Mouse (Mus musculus): ENCODE measurements around the gene Stat2. TPM values are rescaled to one million over a fixed set of nuclear protein-coding genes. Genes with fewer than 3 reads are reported as not detected.
A peak's percentile ranks its signal among the peaks of the same experiment; 100 is the strongest.

The Stat2 gene
- polyA plus RNA-seq (2014; fragmentation: Nextera tagmentation; extraction: Ambion mirVana), result 15.4 and 17.3 TPM in 2 replicates

DNA sequence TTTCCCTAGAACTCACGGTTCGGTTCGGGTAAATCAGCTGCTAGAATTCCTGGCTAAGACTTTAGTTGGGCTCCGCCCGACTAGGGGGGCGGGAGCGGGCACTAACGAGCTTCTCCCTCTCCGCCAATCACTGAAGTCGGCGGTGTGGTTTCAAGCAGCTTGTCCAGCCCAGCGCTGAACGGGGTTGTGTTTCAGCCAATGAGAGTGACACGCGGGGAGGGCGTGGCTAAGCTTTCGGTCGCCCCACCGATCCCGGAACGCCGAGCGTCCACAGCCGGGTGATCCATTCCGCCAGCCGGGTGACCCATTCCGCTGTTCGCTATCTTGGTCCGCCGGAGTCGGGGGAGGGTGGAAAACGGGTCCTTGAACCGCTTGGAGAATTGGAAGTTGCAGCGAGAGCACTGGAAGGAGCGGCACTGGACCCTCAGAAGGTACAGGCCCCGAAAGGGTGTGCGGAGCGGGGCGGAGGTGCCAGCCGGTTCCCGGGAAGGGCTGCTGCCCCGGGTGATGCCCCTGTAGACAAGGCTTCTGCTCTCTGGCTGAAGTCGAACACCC lies at the start of gene Stat2:
Gene Stat2 (plus strand): TSS at position 273 of the 555 bp plus-strand sequence.
- WGBS, result under 1% methylated on average over 42 of the region's 43 CpGs
- peak; percentile 99 for ATAC-seq (ENCODE audit: low FRiP score)
- H3K4me2 ChIP-seq (replicated peaks; ENCODE audit: low read depth, low read length), result peak within 1 kb of the TSS; percentile 63

DNA sequence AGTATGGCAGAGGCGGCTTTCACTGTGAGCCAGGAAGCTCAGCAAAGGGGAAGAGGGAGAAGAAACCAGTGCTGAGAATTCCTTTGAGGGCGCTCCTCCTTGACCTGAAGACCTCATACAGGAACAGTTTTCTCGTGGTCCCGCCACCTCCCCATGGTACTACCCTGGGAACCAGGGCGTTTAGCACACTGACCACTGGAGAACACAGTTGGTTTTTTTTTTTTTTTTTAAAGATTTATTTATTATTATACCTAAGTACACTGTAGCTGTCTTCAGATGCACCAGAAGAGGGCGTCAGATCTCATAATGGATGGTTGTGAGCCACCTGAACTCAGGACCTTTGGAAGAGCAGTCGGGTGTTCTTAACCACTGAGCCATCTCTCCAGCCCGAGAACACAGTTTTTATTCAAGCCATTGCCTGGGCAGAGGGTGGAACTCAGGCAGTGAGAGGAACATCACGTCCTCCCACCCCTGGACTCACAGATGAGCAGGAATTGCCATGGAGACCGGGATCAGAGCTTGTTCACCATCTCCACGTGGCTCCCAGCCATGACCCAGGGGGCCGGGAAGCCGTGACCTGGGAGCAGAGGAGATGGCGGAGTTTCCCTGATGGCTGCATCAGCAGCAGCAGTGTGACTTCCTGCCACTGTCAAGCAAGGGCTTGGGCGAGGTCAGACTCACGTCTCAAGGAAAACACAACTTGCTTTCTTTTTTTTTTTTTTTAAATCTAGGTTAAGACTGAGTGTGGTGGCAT lies 48.6 kb upstream of the Stat2 start:
- Histone ChIP-seq H3K27me3 (ENCODE audit: control insufficient read depth, insufficient read depth, low read length) (no peaks in the 10 kb centered on the region), H3K27ac (ENCODE audit: low read depth, low read length) (no peak overlapping the region), H3K4me2 (replicated peaks; ENCODE audit: low read depth, low read length) (no peak overlapping the region), H3K36me3 (ENCODE audit: control insufficient read depth, insufficient read depth, low read length) (no peaks in the 10 kb centered on the region), H3K9ac (ENCODE audit: low read depth, low read length) (no peak overlapping the region), H3K4me1 (replicated peaks; ENCODE audit: control insufficient read depth, insufficient read depth, low read length) (no peaks in the 10 kb centered on the region), H3K4me3 (ENCODE audit: low read depth, low read length) (no peak overlapping the region), H3K9me3 (ENCODE audit: control insufficient read depth, low read length) (no peaks in the 10 kb centered on the region)
- ATAC-seq (ENCODE audit: low FRiP score), result no peak
- no peak for DNase-seq (ENCODE audit: low spot score)
- WGBS, result 62% methylated on average over 16 of the region's 16 CpGs

More for the DNA sequence above, at the start of gene Stat2:
- Histone ChIP-seq H3K27ac (ENCODE audit: low read depth, low read length) (peak within 1 kb of the TSS; percentile 77), H3K4me3 (ENCODE audit: low read depth, low read length) (peak within 1 kb of the TSS; percentile 78), H3K9ac (ENCODE audit: low read depth, low read length) (peak within 1 kb of the TSS; percentile 92), H3K36me3 (ENCODE audit: control insufficient read depth, insufficient read depth, low read length) (no peaks in the 10 kb centered on the region), H3K4me1 (replicated peaks; ENCODE audit: control insufficient read depth, insufficient read depth, low read length) (no peaks in the 10 kb centered on the region), H3K9me3 (ENCODE audit: control insufficient read depth, low read length) (no peaks in the 10 kb centered on the region), H3K27me3 (ENCODE audit: control insufficient read depth, insufficient read depth, low read length) (no peaks in the 10 kb centered on the region)
- DNase-seq (ENCODE audit: low spot score), result peak; percentile 96

DNA sequence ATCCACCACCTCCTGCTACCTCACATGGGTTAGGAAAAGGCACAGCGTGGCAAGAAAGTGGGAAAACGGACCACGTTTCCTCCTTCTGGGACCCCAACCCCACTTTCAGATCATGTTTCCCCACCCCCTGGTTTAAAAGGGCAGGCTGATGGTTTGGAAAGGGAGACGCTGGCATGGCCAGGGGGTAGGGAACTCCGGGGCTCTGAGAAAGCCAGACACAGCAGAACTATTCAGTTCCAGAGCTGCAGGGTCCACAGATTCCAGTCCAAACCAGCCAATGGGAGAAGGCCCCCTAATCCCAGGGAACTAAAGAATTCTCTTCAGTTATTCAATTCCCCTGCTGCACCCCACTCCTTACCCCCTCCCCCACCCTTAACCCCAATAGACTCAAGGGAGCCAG lies 45.3 kb upstream of the Stat2 start:
- DNase-seq (ENCODE audit: low spot score), result no peak
- no peak overlapping the region for H3K27ac ChIP-seq (ENCODE audit: low read depth, low read length)
- no peak overlapping the region for H3K4me2 ChIP-seq (replicated peaks; ENCODE audit: low read depth, low read length)
- 50% methylated on average over 5 of the region's 5 CpGs for WGBS
- H3K4me1 ChIP-seq (replicated peaks; ENCODE audit: control insufficient read depth, insufficient read depth, low read length), result no peaks in the 10 kb centered on the region
- no peaks in the 10 kb centered on the region for H3K36me3 ChIP-seq (ENCODE audit: control insufficient read depth, insufficient read depth, low read length)
- H3K4me3 ChIP-seq (ENCODE audit: low read depth, low read length), result no peak overlapping the region
- H3K27me3 ChIP-seq (ENCODE audit: control insufficient read depth, insufficient read depth, low read length), result no peaks in the 10 kb centered on the region
- no peak for ATAC-seq (ENCODE audit: low FRiP score)
- no peak overlapping the region for H3K9ac ChIP-seq (ENCODE audit: low read depth, low read length)
- no peaks in the 10 kb centered on the region for H3K9me3 ChIP-seq (ENCODE audit: control insufficient read depth, low read length)

DNA sequence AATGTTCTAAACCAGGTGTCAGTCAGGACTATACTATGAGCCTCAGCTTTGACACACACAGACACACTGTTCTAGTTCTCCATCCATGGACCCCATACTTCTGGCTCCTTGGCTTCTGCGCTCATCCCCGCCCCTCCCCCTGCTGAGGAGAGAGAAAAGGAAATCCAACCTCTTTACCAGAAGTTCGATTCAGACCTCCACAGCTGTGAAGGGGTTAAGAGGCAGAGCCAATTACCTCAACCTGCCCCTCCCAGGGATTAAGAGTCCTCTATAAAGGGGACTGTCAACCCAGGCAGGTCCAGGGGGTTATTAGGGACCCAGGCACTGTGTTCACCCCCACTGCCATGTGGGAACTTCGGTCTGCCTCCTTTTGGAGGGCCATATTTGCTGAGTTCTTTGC lies 44.8 kb upstream of the Stat2 start, which contains the start of gene Mip:
Gene Mip (plus strand): TSS at position 301 of the 400 bp plus-strand sequence.
- no peak for ATAC-seq (ENCODE audit: low FRiP score)
- H3K27me3 ChIP-seq (ENCODE audit: control insufficient read depth, insufficient read depth, low read length), result no peaks in the 10 kb centered on the region
- no peak for DNase-seq (ENCODE audit: low spot score)
- H3K9me3 ChIP-seq (ENCODE audit: control insufficient read depth, low read length), result no peaks in the 10 kb centered on the region
- H3K4me1 ChIP-seq (replicated peaks; ENCODE audit: control insufficient read depth, insufficient read depth, low read length), result no peaks in the 10 kb centered on the region
- no peaks in the 10 kb centered on the region for H3K36me3 ChIP-seq (ENCODE audit: control insufficient read depth, insufficient read depth, low read length)
- no peak within 1 kb of the TSS for H3K27ac ChIP-seq (ENCODE audit: low read depth, low read length)
- H3K9ac ChIP-seq (ENCODE audit: low read depth, low read length), result no peak within 1 kb of the TSS
- H3K4me2 ChIP-seq (replicated peaks; ENCODE audit: low read depth, low read length), result no peak within 1 kb of the TSS
- 55% methylated on average over 4 of the region's 4 CpGs for WGBS
- H3K4me3 ChIP-seq (ENCODE audit: low read depth, low read length), result no peak within 1 kb of the TSS

DNA sequence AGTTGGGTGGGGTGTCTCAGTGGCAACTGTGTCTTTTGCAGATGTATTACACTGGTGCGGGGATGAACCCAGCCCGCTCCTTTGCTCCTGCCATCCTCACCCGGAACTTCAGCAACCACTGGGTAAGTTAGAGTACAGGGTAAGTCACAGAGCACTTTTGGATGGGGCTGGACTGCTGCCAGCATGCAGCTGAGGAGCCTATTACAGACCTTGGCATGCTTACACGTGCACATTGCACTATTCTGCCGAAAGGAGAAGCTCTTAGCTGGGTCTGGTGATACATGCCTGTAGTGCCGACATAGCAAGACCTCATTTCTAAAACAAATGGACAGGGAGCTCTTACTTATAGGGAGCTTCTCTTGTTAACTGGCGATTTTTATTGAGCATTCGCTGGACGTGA lies 42.8 kb upstream of the Stat2 start:
- WGBS, result 89% methylated on average over 9 of the region's 9 CpGs
- Histone ChIP-seq H3K27me3 (ENCODE audit: control insufficient read depth, insufficient read depth, low read length) (no peaks in the 10 kb centered on the region), H3K4me2 (replicated peaks; ENCODE audit: low read depth, low read length) (no peak overlapping the region), H3K4me3 (ENCODE audit: low read depth, low read length) (no peak overlapping the region), H3K4me1 (replicated peaks; ENCODE audit: control insufficient read depth, insufficient read depth, low read length) (no peaks in the 10 kb centered on the region), H3K27ac (ENCODE audit: low read depth, low read length) (no peak overlapping the region), H3K9me3 (ENCODE audit: control insufficient read depth, low read length) (no peaks in the 10 kb centered on the region), H3K36me3 (ENCODE audit: control insufficient read depth, insufficient read depth, low read length) (no peaks in the 10 kb centered on the region), H3K9ac (ENCODE audit: low read depth, low read length) (no peak overlapping the region)
- DNase-seq (ENCODE audit: low spot score), result no peak
- no peak for ATAC-seq (ENCODE audit: low FRiP score)

DNA sequence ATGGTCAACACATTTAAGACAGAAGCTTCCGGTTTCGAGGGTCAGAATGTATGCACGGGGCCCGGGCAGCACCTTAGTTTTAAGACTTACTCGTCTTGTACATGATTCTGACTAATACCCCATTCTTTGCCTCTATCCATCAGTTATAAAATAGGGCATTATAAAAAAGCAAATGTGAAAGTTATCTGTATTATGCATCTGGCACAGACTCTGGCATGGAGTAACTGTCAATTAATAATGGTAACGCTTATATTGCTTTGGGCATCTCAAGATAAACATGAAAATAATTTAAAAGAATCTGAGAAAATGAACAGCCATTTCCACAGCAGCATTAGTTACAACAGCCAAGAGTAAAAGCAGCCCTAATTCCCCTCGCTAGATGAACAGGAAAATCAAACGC lies 42.4 kb upstream of the Stat2 start:
- 92% methylated on average over 8 of the region's 8 CpGs for WGBS
- H3K27ac ChIP-seq (ENCODE audit: low read depth, low read length), result no peak overlapping the region

DNA sequence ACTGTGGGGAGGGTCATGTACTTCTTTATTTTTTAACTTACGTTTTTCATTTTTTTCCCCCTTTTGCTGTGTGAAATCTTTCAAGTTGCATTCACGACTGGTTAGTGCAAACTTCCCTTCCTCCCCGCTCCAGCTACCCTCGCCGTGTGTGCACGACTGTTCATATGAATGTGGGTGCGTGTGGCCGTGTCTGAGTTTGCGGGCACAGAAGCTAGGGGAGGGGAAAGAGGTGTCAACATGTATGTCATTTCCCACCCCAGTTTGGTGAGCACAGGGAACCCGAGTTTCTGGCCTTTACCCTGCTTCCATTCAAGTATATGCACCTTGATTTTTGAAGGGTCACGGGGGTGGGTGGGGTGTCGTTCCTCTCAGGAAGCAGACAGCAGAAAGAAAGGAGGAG lies 39.8 kb upstream of the Stat2 start:
- no peaks in the 10 kb centered on the region for H3K36me3 ChIP-seq (ENCODE audit: control insufficient read depth, insufficient read depth, low read length)
- DNase-seq (ENCODE audit: low spot score) (no peak), ATAC-seq (ENCODE audit: low FRiP score) (no peak)
- no peaks in the 10 kb centered on the region for H3K27me3 ChIP-seq (ENCODE audit: control insufficient read depth, insufficient read depth, low read length)
- no peak overlapping the region for H3K4me3 ChIP-seq (ENCODE audit: low read depth, low read length)
- no peak overlapping the region for H3K4me2 ChIP-seq (replicated peaks; ENCODE audit: low read depth, low read length)
- no peaks in the 10 kb centered on the region for H3K4me1 ChIP-seq (replicated peaks; ENCODE audit: control insufficient read depth, insufficient read depth, low read length)
- H3K9ac ChIP-seq (ENCODE audit: low read depth, low read length), result no peak overlapping the region
- no peaks in the 10 kb centered on the region for H3K9me3 ChIP-seq (ENCODE audit: control insufficient read depth, low read length)
- no peak overlapping the region for H3K27ac ChIP-seq (ENCODE audit: low read depth, low read length)
- WGBS, result 82% methylated on average over 12 of the region's 12 CpGs

More for the DNA sequence above, 42.4 kb upstream of the Stat2 start:
- Histone ChIP-seq H3K9me3 (ENCODE audit: control insufficient read depth, low read length) (no peaks in the 10 kb centered on the region), H3K9ac (ENCODE audit: low read depth, low read length) (no peak overlapping the region), H3K27me3 (ENCODE audit: control insufficient read depth, insufficient read depth, low read length) (no peaks in the 10 kb centered on the region), H3K4me2 (replicated peaks; ENCODE audit: low read depth, low read length) (no peak overlapping the region), H3K4me3 (ENCODE audit: low read depth, low read length) (no peak overlapping the region), H3K4me1 (replicated peaks; ENCODE audit: control insufficient read depth, insufficient read depth, low read length) (no peaks in the 10 kb centered on the region), H3K36me3 (ENCODE audit: control insufficient read depth, insufficient read depth, low read length) (no peaks in the 10 kb centered on the region)
- ATAC-seq (ENCODE audit: low FRiP score) (no peak), DNase-seq (ENCODE audit: low spot score) (no peak)

DNA sequence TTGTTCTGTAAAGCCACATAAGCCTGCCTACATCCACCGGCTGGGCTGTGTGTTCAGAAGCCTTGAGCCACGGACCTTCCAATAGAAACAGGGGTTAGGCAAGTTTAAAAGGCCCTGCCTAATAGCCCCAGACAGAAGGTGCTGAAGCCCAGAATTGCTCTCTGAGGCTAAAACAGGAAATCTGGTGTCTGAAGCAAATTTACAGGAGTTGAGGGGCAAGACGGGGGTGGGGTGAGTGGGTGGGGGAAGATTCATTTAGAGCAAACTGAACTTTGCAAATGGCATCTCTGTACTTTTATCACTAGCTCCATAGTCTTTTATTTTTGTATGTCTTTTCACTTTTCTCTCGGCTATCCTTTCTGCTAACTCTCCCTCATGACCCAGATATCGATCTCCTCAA lies 39.2 kb upstream of the Stat2 start:
- Histone ChIP-seq H3K9ac (ENCODE audit: low read depth, low read length) (peak overlapping the region; percentile 91; the same call in 1 of the 2 replicates), H3K27ac (ENCODE audit: low read depth, low read length) (no peak overlapping the region), H3K27me3 (ENCODE audit: control insufficient read depth, insufficient read depth, low read length) (no peaks in the 10 kb centered on the region), H3K36me3 (ENCODE audit: control insufficient read depth, insufficient read depth, low read length) (no peaks in the 10 kb centered on the region), H3K4me2 (replicated peaks; ENCODE audit: low read depth, low read length) (peak overlapping the region; percentile 65), H3K4me3 (ENCODE audit: low read depth, low read length) (peak overlapping the region; percentile 68), H3K9me3 (ENCODE audit: control insufficient read depth, low read length) (no peaks in the 10 kb centered on the region), H3K4me1 (replicated peaks; ENCODE audit: control insufficient read depth, insufficient read depth, low read length) (no peaks in the 10 kb centered on the region)
- ATAC-seq (ENCODE audit: low FRiP score), result no peak
- no peak for DNase-seq (ENCODE audit: low spot score)
- WGBS, result 27% methylated on average over 5 of the region's 5 CpGs
